Mouse (Mus musculus) testis, adult 2 months (tissue): ENCODE data around the gene Rab11b.

Experiments used
- CTCF ChIP-seq: fragments of 200-500 bp; IDR thresholded peaks from 2 replicates; pipeline ENCODE4 v1.5.1; 2012; ENCODE audit warnings: low read depth, mild to moderate bottlenecking, inconsistent platforms, low read length, moderate library complexity; ENCODE audit not compliant: control insufficient read depth, insufficient read depth, insufficient replicate concordance
- POLR2A ChIP-seq: fragments of 200-500 bp; IDR thresholded peaks from 2 replicates; pipeline ENCODE4 v1.6.1; 2012; ENCODE audit warnings: low read depth, mild to moderate bottlenecking, inconsistent platforms, low read length, moderate library complexity; ENCODE audit not compliant: control insufficient read depth

DNA sequence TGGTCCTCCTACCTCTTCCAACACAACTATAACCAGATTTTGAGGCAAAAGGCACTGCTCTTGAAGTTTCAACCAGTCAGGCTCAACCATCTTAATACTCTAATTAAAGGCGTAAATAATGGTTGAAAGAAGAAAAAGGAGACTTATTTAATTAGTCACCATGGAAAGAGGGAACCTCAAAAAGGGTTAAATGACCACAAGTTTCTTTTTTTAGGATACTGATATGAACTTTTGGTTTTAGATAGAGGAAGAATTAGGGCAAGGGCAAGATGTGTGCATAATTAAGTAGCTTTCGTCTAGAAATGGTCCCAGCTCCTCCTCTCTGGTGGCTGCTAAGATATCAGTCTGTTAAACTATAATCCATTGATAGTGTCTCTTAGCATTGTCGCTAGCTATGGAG lies 6.1 kb upstream of the Rab11b start:
- TF ChIP-seq POLR2A (no peak), CTCF (no peak)
